Mouse (Mus musculus) NIH3T3 (cell line): ENCODE results near the gene Snrk.

ENCODE experiments used
- DNase-seq: peaks from one replicate; pipeline ENCODE4 v3.0.0-alpha.2; 2012; ENCODE audit warnings: low read depth

Gene Snrk

GRCm38 (mm10) chr9:122180105-122180504 lies 63.0 kb downstream of the Snrk start:
- peak; percentile 41 for DNase-seq

- no peak for DNase-seq
Measured at GRCm38 (mm10) chr9:122183074-122183473, 66.0 kb downstream of the Snrk start.

GRCm38 (mm10) chr9:122184329-122184728 lies 67.3 kb downstream of the Snrk start:
- DNase-seq, result no peak

- DNase-seq, result peak; percentile 81
Measured at GRCm38 (mm10) chr9:122185061-122185460, 68.0 kb downstream of the Snrk start.

GRCm38 (mm10) chr9:122185953-122186352 lies 68.9 kb downstream of the Snrk start:
- no peak for DNase-seq

- no peak for DNase-seq
Measured at GRCm38 (mm10) chr9:122186643-122187226, 69.7 kb downstream of the Snrk start.

- DNase-seq, result no peak
Measured at GRCm38 (mm10) chr9:122187451-122187921, 70.4 kb downstream of the Snrk start.

GRCm38 (mm10) chr9:122188724-122189123 lies 71.7 kb downstream of the Snrk start:
- DNase-seq, result no peak

GRCm38 (mm10) chr9:122193361-122193760 lies 76.3 kb downstream of the Snrk start:
- DNase-seq, result no peak

GRCm38 (mm10) chr9:122193823-122194222 lies 76.8 kb downstream of the Snrk start:
- no peak for DNase-seq

GRCm38 (mm10) chr9:122195042-122195682 lies 78.1 kb downstream of the Snrk start:
- DNase-seq, result no peak

GRCm38 (mm10) chr9:122197021-122197420 lies 80.0 kb downstream of the Snrk start:
- DNase-seq, result no peak

GRCm38 (mm10) chr9:122198621-122199020 lies 81.6 kb downstream of the Snrk start:
- DNase-seq, result no peak

- DNase-seq, result peak; percentile 34
Measured at GRCm38 (mm10) chr9:122199253-122199652, 82.2 kb downstream of the Snrk start.

- peak; percentile 18 for DNase-seq
Measured at GRCm38 (mm10) chr9:122204508-122204907, 87.4 kb downstream of the Snrk start.

- peak; percentile 43 for DNase-seq
Measured at GRCm38 (mm10) chr9:122205543-122206200, 88.6 kb downstream of the Snrk start.

- no peak for DNase-seq
Measured at GRCm38 (mm10) chr9:122208311-122208710, 91.2 kb downstream of the Snrk start.

GRCm38 (mm10) chr9:122215118-122215517 lies 98.1 kb downstream of the Snrk start:
- no peak for DNase-seq

GRCm38 (mm10) chr9:122216945-122217529 lies 100.0 kb downstream of the Snrk start:
- no peak for DNase-seq
